Mouse (Mus musculus) hindbrain, postnatal 0 days (tissue): Measurements from ENCODE around the gene Tfeb. TPM values are rescaled to one million over a fixed set of nuclear protein-coding genes. Genes with fewer than 3 reads are reported as not detected.
A peak's percentile ranks its signal among the peaks of the same experiment; 100 is the strongest.

ENCODE experiments used
- ATAC-seq: fragments of 200-750 bp; cut with Nextera tagmentation; 2 replicates; pipeline ENCODE4 v1.8.0; 2017; ENCODE audit warnings: mild to moderate bottlenecking, moderate TSS enrichment, moderate library complexity
- DNase-seq: peaks from one replicate; pipeline ENCODE4 v3.0.0-alpha.2; 2015; ENCODE audit warnings: low spot score
- H3K27ac ChIP-seq: fragments of 300-500 bp; sonication (generic); 2 replicates; pipeline ENCODE4 v1.5.1; 2014; ENCODE audit warnings: mild to moderate bottlenecking
- H3K27me3 ChIP-seq: fragments of 300-500 bp; sonication (generic); 2 replicates; pipeline ENCODE4 v1.6.1; 2014; ENCODE audit warnings: low read length, mixed read lengths; ENCODE audit not compliant: insufficient read depth
- H3K36me3 ChIP-seq: fragments of 300-500 bp; sonication (generic); 2 replicates; pipeline ENCODE4 v1.6.1; 2014; ENCODE audit warnings: low read length, mixed read lengths; ENCODE audit not compliant: insufficient read depth
- H3K4me1 ChIP-seq: fragments of 300-500 bp; sonication (generic); 2 replicates; pipeline ENCODE4 v1.6.1; 2014; ENCODE audit warnings: antibody characterized with exemption, low read length, mixed read lengths; ENCODE audit not compliant: insufficient read depth
- H3K4me2 ChIP-seq: fragments of 300-500 bp; sonication (generic); 2 replicates; pipeline ENCODE4 v1.6.1; 2014; ENCODE audit warnings: low read depth, mild to moderate bottlenecking, low read length, moderate library complexity, mixed read lengths
- H3K4me3 ChIP-seq: fragments of 300-500 bp; sonication (generic); 2 replicates; pipeline ENCODE4 v1.5.1; 2014; ENCODE audit warnings: low read length
- H3K9ac ChIP-seq: fragments of 300-500 bp; sonication (generic); replicated peaks from 2 replicates; pipeline ENCODE4 v1.6.1; 2014; ENCODE audit warnings: mild to moderate bottlenecking, low read length, moderate library complexity, mixed read lengths
- H3K9me3 ChIP-seq: fragments of 300-500 bp; sonication (generic); 2 replicates; pipeline ENCODE4 v1.6.1; 2016; ENCODE audit warnings: low read length, mixed read lengths
- CTCF ChIP-seq: IDR thresholded peaks from 2 replicates; pipeline ENCODE4 v1.5.1; 2016; ENCODE audit warnings: antibody characterized with exemption, control low read depth, low read depth
- WGBS: fragments of 180-500 bp; shearing (Covaris S2); extraction: QIAGEN DNeasy Blood & Tissue Kit; methylation state at CpG from one replicate; pipeline ENCODE4 v1.1.7; 2014; 5-methylcytosine and 5-hydroxymethylcytosine counted together
- polyA plus RNA-seq: library from polyadenylated mRNA; unstranded; fragments of >200 nt; fragmentation: Nextera tagmentation; extraction: Ambion mirVana; gene quantifications from 2 replicates; pipeline ENCODE4 v1.2.1, GENCODE M21; 2015
- total RNA-seq: library from RNA; depleted of rRNA; stranded (reverse); fragments of >200 nt; gene quantifications from 2 replicates; pipeline ENCODE4 v1.2.3, GENCODE M21; 2014

Gene Tfeb
- total and polyA plus RNA-seq, 2 experiments from 2014 or later = 6.6 to 13.2 TPM

DNA sequence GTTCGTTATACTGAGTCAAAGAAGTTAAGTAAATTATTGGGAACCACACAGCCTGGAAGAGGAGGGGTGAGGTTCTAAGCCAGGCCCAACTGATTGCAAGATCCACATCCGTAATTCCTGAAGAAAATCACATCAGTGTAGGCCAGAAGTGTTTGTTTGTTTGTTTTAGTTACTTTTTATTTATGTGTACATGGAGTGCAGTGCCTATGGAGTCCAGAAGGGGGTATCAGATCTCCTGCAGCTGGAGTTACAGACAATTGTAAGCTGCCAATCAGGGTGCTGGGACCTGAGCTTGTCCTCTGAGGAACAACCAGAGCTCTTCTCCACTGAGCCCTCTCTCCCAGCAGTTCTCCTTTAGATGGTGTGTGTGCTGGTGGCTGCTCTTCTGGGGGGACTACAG, 3.4 kb downstream of the Tfeb start:
- no peak for TF ChIP-seq CTCF
- Histone ChIP-seq H3K27me3 (no peaks in the 10 kb centered on the region), H3K9me3 (no peaks in the 10 kb centered on the region), H3K27ac (no peak overlapping the region), H3K4me3 (no peak overlapping the region), H3K9ac (no peak overlapping the region), H3K36me3 (no peaks in the 10 kb centered on the region), H3K4me2 (no peak overlapping the region), H3K4me1 (0 out of 2 replicates have a peak, but pooled peaks cover 5% of the 10 kb centered on the region)
- 63% methylated on average over 2 of the region's 2 CpGs for WGBS
- ATAC-seq (no peak), DNase-seq (no peak)

DNA sequence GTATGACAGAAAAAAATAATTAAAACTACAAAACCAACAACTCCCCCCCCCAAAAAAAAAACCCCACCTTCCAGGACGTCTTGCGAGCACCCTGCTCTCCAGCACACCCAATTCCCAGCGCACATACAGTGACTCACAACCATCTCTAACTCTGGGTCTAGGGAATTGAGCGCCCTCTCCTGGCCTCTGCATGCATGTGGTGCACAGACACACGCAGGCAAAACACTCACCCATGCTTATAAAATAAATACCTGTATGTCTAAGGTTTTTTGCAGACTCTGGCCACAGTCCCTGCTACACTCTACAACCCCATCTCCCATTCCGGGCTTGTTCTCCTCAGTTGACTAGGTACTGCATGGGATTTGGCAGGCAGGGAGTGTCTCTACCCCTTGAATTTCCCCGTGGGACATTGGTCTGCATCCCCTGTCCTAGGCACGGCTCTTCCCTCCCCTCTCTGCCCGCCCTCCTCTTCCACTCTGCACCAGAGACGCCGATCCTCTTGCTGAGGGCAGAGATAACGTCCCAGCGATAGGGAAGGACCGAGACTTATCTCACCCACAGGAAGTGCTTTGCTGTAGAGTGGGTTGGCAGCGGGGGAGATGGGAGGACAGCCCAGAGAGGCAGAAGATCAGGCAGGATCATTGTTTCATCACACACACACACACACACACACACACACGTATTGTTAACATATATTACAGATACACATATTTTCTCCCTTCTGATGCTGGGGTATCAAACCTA, 6.3 kb downstream of the Tfeb start:
- WGBS = 50% methylated on average over 16 of the region's 16 CpGs
- Histone ChIP-seq H3K4me3 (no peak overlapping the region), H3K9ac (no peak overlapping the region), H3K27ac (no peak overlapping the region), H3K36me3 (no peaks in the 10 kb centered on the region), H3K4me1 (no peaks in the 10 kb centered on the region), H3K27me3 (no peaks in the 10 kb centered on the region), H3K4me2 (no peak overlapping the region), H3K9me3 (no peaks in the 10 kb centered on the region)
- ATAC-seq (no peak), DNase-seq (no peak)
- peak; percentile 45 for TF ChIP-seq CTCF

DNA sequence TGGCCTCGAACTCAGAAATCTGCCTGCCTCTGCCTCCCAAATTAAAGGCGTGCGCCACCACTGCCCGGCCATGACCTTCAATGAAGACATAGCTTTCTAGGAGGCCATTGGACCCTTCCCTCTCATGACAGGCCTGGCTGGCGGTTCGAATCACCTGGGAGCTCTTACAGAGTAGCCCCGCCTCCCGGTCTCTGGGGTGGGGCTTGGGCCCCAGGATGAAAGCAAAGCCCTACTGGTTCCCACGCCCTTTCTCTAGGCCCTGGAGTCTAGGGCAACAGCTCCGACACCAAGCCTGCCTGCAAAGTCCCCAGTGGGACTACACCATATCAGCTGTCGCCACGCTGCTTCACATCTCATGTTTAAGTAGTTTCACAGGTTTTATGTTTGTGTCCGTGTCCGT, 7.3 kb downstream of the Tfeb start:
- H3K4me1 ChIP-seq = no peaks in the 10 kb centered on the region
- no peak overlapping the region for H3K9ac ChIP-seq
- DNase-seq (no peak), ATAC-seq (no peak)
- H3K36me3 ChIP-seq = no peaks in the 10 kb centered on the region
- H3K27ac ChIP-seq = no peak overlapping the region
- H3K27me3 ChIP-seq = no peaks in the 10 kb centered on the region
- no peak overlapping the region for H3K4me3 ChIP-seq
- no peaks in the 10 kb centered on the region for H3K9me3 ChIP-seq
- H3K4me2 ChIP-seq = no peak overlapping the region
- TF ChIP-seq CTCF = no peak
- 93% methylated on average over 14 of the region's 14 CpGs for WGBS

DNA sequence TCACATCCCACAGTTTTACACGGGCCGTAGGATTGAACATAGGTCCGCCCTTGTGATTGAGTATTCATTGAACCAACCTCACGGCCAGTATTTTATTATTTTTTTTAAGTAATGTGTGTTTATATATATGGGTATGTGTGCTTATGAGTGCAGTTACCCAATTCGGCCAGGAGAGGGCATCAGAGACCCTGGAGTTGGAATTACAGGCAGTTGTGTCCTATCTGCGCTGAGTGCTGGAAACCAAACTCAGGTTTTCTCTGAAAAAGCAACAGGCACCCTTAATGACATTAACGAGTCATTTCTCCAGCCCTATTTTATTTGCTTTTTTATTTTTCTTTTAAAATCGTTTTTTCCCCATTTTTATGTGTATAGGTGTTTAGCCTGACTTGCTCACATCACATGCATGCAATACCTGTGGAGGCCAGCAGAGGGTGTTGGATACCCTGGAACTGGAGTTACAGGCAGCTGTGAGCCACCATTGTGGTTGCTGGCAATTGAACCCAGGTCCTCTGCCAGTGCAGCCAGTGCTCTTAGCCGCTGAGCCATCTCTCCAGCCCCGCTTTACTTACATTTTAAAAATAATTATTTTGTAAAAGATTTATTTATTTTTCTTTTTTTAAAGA, 8.0 kb downstream of the Tfeb start:
- ATAC-seq (no peak), DNase-seq (no peak)
- peak; percentile 23; the same call in 1 of the 2 replicates for TF ChIP-seq CTCF
- 90% methylated on average over 10 of the region's 10 CpGs for WGBS
- Histone ChIP-seq H3K9me3 (no peaks in the 10 kb centered on the region), H3K27me3 (no peaks in the 10 kb centered on the region), H3K27ac (no peak overlapping the region), H3K4me1 (no peaks in the 10 kb centered on the region), H3K36me3 (no peaks in the 10 kb centered on the region), H3K4me2 (no peak overlapping the region), H3K9ac (no peak overlapping the region), H3K4me3 (no peak overlapping the region)

DNA sequence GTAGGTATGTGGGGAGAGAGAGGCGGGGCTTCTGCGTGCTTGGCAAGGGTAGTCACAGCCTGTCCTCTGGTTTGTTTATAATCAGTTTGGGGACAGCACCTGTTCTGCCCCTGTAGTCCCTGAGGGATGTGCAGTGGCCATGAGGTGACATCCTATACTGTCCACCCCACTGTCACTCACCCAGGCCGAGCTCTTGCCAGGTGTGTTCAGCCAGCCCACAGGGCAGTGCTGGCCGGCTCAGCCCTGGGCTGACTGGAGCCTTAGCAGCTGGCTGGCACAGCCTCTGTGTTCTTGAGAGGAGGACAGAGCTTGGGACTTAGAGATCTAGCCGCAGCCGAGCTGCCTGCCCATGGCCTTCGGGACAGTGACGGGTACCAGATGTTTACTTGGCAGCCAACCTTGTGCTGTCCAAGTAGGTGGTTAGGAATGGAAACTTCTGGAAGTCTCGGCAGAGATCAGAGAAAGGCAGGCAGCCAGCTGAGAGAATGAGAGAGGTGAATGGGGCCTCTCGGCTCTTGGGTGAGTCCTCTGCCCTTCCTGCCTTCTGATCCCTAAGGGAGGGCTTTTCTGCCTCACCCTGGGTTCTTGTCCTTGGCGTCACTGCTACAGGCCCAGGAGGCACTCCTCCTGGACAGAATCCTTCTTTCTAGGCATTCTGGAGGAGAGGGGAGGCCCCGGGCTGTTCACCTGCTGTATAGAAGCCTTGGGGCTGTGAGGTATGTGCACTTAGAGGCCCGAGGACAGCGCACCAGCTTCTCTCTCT, 12.1 kb downstream of the Tfeb start:
- Histone ChIP-seq H3K27me3 (no peaks in the 10 kb centered on the region), H3K4me3 (no peak overlapping the region), H3K4me1 (no peaks in the 10 kb centered on the region), H3K4me2 (no peak overlapping the region), H3K9ac (no peak overlapping the region), H3K27ac (no peak overlapping the region), H3K9me3 (no peaks in the 10 kb centered on the region), H3K36me3 (no peaks in the 10 kb centered on the region)
- WGBS = 64% methylated on average over 14 of the region's 14 CpGs
- no peak for ATAC-seq
- no peak for TF ChIP-seq CTCF
- no peak for DNase-seq

DNA sequence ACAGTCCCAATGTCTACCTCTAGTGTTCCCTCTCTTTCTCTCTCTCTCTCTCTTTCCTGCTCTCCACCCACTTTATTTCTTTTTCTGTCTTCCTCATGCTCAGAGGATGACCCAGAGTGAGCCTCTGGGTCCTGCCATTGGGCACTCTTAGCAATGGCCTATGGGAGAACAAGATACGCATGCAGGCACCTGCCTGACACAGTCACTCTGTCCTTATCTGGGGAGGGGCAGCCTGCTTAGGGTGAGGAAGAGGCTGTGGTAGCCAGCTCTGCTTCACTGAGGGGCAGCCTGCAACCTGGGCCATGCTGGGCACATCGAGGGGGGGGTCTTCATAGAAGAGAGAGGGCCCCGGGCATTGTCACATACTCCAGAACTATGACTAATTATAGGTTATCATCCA, 12.8 kb downstream of the Tfeb start:
- Histone ChIP-seq H3K27ac (no peak overlapping the region), H3K4me2 (no peak overlapping the region), H3K27me3 (no peaks in the 10 kb centered on the region), H3K4me3 (no peak overlapping the region), H3K9ac (no peak overlapping the region), H3K9me3 (no peaks in the 10 kb centered on the region), H3K4me1 (no peaks in the 10 kb centered on the region), H3K36me3 (no peaks in the 10 kb centered on the region)
- TF ChIP-seq CTCF = no peak
- 83% methylated on average over 3 of the region's 3 CpGs for WGBS
- ATAC-seq (no peak), DNase-seq (no peak)
